Mouse (Mus musculus) Muller cell, postnatal 12 days (primary cell): ENCODE results near the gene Cfap77.
A peak's percentile ranks its signal among the peaks of the same experiment; 100 is the strongest.

Experiments
- DNase-seq: peaks from one replicate; pipeline ENCODE4 v3.0.0-alpha.2; 2015; ENCODE audit errors: inconsistent ontology term

Cfap77 gene

DNA sequence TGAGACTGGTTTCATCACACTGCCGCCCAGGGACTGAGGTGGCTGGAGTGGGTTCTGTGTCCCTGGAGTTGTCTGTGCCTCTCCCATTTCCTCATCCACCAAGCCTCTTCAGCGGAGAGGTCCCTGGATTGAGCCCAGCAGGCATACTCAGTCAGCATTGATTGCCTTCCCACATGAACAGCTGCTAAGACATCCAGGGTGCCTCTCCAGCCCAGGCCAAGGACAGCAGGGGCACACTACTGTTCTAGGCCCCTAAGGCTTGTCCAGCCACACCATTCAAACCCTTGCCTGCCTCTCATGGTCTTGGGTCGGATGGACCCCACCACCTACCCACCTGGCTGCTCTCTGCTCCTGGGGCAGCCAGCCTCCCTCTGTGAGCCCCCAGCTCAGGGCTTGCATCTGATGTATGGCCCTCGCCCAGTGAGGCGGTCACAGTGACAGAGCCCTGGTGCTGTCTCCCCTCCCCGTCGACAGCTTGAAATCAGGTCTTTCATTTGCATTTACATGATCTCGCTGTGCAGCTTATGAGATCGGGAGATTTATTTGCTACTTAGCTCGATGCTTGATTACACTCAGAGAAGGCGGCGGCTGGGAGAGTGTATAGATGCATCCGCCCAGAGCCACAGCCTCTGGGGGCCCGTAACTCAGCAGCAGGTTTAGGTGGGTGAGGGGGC lies 57.6 kb downstream of the Cfap77 start:
- DNase-seq = no peak

DNA sequence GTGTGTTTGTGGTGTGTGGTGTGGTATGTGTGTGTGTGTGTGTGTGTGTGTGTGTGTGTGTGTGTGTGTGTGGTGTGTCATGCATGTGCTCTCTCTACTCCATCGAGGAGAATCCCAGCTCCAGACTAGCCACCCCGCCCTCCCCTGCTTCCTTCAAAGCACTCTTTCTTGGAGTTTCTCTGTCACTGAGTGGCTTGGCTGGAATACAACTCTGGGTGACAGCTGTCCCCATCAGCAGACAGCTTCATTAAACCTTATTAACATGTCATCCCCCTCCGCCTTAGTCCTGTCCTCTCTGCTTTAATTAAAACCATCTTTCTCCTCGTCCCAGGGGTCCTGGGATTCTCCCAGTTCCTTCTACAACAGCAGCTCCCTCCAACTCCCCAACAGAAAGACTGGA lies 59.4 kb downstream of the Cfap77 start:
- no peak for DNase-seq

DNA sequence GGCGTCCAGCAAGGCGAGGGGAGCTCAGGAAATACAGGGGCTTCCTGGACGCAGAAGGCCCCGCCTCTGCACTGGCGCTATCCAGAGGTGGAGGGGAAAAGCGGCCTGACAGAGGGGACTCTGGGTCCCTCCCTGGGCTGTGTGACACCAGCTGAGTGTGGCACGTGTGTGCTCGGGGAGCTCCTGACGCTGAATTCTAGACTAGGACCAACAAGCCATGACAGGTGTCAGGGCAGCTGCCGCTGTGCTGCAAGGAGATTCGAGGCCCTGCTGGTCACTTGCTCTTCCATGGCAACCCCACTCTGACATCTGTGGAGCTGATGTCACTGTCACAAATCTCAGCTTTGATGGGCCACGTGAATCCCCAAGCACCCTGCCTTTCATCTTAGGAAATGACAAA lies 60.9 kb downstream of the Cfap77 start:
- DNase-seq = no peak

DNA sequence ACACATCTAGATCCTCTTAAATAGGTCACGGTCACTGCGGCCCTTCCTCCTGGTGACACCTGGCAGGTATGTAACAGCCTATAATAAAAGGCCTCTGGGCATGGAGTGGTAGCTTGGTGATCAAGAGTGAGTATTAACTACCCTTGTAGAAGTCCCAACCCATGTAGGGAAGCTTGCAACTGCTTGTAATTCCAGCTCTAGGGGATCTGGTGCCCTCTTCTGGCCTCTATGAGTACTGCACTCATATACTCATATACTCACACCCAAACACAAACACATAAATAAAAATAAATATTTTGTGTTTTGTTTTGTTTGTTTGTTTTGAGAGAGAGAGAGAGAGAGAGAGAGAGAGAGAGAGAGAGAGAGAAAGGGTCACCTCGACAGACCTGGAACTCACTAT lies 66.1 kb downstream of the Cfap77 start:
- DNase-seq = no peak

DNA sequence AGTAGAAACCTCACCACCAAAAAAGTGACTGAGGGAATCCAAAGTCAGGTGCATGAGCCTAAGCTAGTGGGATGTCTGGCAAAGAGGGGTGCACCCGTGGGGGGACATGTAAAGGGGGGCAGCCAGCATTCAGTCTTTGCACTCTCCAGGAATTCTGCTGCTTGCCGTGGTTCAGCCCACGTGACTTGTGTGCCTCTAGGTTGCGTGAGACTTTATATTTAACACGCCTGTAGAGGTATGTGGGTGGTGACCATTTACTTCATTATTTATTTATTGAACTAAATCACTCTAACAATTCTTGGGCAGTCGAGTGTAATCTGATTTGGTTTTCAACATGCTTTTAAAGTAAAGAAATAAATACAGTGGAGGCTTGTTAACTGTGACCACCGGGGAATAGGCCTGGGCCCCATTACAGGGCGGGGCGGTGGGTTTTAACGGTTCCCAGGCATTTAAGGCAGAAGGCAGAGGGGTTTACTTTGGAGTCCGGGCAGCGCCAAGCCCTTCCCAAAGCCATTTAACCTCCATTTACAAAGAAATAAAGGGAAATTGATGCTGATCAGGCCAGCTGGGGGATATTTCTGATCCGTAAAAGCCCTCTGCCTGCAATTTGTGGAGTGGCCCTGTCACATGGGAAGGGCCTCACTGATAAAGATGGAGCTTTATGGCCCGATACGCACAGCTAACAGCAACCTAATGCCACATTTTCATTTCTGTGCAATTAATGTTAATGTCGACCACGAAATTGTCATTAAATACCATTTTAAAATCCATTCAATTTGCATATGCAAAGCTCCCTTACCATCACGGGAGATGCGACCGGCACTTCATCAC lies 74.6 kb downstream of the Cfap77 start:
- no peak for DNase-seq

DNA sequence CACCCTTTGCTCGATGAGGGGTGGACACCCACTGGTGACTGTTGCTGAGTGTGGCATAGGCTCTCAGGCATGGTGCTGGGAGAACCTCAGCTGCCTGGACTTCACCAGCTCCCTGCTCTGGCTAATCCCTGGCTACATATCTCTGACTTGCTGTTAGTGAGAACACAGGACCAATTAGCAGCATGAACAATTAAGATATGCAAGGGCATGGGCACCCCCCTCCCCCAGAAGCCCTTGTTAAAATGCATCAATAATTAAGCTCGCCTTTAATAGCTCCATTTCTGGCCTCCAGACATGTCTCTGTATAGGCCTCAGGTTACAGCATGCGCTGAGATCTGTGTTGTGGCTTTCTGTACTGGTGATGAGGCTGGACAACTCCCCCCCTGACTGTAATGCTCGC lies 76.4 kb downstream of the Cfap77 start:
- DNase-seq = no peak

DNA sequence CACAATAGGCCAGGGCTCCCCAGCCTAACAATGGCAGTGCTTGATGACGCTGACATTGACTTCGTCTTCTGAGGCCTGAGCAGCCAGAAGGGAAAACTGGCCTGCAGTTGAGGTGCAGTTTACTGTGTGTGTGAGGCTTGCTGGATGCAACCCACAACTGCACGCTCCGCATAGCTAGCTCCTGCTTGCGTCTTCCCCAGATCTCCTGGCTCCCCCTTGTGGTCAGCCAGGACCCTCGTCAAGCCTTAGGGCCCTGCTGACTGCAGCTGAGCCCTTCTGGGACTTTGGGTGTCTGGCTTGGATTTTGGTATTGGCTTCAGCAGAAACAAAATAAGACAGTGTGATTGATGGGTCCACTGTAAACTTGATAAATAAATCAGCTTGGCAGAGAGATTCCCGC lies 78.2 kb downstream of the Cfap77 start:
- DNase-seq = peak; percentile 51

DNA sequence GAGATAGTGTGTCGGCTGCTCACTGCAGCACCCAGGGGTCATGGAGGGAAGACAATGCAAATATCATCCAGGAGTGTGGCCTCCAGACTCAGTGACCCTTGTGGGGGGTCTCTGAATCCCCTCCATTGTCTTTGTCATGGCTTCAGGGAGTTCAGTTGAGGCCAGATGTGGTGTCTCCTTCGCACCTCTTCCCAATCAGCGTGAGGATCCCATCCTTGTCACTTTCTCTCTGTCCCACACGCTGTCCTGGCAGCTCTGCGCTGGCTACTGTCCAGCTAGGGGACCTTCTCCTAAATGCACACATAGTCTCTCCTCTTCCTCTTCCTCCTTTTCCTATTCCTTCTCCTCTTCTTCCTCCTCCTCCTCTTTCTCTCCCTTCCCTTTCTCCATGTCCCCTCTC lies 79.3 kb downstream of the Cfap77 start:
- DNase-seq = no peak

DNA sequence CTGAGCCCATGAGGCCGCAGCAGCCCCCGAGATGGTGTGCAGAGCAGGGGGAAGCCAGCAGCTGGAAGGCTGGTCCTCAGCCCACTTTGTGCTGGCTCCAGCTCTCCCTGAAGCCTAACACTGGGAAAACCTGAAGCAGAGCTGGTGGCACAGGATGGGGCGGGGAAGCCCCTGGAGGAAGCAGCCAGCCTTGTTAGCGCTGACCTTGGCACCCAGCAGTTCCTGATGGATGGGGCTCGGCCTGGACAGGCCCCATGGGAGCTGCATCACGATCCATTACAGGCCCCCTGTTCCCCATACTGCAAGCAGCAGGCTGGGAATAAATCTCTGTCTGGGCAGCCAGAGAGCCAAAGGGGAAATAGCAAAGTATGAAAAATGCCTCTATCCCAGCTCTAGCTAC lies 80.3 kb downstream of the Cfap77 start:
- DNase-seq = no peak

DNA sequence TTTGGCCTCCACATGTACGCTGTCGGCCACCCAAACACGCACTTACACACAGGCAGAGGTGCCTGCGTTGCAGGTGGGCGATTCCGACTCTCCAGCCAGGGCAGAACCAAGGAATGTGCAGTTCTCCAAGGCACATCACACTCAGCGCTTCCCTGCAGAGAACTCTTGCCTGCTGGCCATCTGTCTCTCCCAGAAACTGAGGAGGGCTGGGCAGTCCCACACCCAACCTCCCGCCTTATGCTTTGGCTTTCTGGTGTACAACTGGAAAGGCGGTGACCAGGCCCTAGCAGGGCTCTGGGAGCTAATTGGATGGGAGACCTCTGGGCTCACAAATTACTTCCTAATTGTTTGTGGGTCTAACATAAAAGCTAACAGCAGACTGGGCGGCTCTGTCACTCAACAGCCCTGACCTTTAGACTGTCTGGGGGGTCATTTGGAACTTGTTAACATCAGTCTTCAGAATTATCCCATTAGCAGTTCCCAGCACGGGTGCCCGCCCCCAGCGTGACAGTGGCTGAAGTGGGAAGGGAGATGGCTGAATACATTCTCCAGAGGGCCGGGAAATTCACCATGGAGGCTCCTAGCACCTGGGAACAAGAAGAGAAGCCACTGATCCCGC lies 80.9 kb downstream of the Cfap77 start:
- no peak for DNase-seq

DNA sequence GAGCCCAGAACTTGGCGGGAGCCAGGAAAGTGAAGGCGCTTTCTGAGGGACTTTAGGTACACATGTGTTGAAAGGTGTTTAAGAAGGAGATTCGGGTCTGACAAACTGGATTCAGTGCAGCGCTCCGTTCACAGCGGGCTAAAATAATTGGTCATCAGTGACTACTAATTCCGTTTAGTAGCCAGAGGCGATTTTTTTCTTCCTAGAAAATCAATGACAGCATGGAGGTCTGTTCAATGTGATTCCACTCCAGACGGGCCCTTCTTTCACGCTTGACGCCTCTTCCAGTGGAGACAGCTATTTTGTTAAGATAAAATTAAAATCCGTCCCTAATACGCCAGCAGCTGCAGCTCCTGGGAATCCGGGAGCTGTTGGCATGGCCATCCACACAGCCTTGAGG lies 84.4 kb downstream of the Cfap77 start:
- no peak for DNase-seq

DNA sequence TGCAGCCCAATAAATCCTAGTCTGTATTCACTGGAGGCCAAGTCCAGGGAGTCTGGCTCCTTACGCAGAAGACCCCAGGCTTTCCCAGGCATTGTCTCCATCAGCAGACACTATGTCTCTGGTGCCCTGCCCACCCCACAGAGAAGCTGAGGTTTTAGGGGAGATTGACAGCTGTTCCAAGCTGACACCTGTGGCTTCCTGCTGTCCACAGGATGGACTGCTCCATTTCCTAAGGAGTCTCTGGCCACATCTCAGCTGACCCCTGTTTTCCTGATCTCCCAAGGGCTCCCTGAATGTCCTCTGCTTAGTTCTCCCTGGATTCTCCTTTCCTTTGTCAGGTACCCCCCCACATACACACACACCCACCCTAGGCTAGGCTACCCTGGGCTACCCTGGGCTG lies 86.6 kb downstream of the Cfap77 start:
- no peak for DNase-seq

DNA sequence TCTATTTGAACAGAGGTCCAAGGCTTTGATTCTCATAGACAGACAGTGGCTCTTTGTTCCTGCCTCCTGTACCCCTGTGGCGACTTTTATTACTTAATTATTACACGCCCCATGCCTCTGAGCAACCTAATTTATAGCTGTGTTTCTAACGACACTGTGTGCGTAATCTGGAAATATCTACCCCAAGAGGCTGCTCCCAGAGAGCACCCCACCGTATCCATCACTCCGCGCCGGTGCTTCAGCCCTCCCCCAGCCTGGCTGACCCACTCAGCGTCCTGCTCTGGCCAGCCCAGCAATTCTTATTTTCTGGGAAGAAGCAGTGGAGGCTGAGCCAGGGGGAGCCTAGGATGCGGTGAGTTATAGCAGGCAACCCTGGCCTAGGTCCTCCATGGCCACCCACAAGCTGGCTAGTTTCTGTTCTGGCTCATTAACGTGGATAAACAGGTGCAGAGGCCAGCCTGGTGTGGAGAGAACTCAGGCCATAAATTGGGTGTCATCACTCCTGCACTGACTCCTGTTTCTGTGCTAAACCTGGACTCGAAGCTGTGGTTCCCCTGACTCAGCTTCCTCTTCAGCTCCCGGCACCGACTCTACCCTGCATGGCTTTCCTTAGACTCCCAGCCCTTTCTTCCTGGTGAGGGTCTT lies 88.6 kb downstream of the Cfap77 start:
- DNase-seq = peak; percentile 80

DNA sequence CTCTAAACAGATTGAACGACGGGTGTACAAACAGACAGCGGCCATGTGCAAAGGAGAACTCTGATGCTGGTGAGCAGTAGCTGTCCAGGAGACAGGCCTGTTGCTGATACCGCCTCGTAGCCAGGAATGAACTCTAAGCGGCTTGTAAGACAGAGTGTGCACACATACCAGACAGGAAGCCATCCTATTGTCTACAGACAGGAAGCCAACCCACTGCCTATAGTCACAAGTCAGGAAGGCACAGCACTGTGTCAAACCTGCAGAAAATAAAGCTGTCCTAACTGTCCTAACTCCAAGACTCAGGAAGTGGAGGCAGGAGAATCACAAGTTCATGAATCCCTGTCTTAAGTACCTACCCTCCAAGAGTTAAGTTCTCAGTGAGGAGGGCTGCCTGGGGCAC lies 91.3 kb downstream of the Cfap77 start:
- DNase-seq = no peak

DNA sequence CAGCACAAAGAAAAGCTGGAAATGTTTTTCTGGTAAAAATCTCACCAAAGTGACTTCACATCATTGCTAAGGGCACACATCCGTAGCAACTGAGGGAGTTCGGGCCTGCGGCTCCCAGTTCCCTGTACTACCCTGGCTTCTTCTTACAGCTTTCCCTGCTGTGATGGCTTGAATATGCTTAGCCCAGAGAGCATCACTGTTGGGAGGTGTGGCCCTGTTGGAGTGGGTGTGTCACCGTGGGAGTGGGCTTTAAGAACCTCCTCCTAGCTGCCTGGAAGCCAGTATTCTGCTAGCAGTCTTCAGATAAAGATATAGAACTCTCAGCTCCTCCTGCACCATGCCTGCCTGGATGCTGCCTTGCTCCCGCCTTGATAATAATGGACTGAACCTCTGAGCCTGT lies 93.2 kb downstream of the Cfap77 start:
- no peak for DNase-seq

DNA sequence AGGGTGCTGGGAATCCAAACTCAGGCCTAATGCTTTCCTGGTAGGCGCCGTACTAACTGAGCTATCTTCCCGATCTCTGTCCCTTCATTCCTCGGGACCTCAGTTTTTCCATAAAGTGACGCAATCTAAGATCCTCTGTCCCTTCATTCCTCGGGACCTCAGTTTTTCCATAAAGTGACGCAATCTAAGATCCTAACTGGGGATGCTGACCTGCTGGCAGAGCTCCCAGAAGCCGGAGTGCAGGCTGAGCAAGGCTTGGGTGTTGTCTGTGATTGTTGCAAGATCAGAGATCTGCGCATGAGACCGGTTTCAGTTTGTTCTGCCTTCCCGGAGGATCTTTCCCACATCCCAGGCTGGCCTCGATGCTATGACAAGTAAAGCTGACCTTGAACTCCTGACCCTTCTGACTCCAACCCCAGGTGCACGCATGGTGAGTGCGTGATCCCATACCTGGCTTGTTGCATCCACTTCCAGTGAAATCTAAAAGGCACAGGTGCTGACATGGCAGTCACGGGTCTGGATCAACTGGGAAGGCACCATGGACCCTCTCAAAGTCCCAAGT lies 93.8 kb downstream of the Cfap77 start:
- DNase-seq = no peak

DNA sequence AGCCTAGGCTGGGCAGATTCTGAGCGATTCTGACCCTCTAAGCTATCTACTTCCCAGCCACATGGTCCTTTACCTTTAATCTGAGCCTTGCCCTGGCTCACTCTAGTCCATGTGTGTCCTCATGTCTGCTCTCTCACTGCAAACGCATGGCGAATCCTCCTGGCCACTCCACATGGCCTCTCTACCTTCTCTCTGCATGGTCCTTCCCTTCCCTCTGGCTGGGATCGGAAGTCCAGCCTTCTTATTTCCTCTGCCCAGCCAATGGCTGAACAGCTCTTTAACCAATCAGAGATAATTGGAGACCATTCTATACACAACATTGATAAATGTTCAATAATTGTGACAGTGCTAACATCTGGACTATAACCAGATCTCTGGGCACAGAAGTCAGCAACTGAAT lies 98.0 kb downstream of the Cfap77 start:
- no peak for DNase-seq

DNA sequence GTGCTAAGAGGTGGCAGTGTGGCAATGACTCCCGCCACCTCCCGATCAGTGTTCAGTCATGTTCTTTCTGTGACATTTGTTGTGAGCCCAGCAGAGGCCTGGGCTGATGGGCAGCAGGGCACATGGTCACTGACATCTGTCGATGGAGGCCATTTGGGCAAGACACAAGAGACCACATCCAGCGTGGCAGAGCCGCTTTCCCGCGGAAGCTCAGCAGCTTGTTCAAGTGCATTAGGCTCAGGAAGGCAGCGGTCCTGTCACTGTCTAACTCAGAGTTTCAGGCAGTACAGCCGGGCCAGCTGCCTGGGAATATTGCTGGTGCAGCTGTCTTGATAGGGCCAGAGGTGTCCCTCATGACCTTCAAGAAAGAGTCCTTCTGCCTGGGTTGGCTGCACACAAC lies 100.3 kb downstream of the Cfap77 start:
- no peak for DNase-seq

DNA sequence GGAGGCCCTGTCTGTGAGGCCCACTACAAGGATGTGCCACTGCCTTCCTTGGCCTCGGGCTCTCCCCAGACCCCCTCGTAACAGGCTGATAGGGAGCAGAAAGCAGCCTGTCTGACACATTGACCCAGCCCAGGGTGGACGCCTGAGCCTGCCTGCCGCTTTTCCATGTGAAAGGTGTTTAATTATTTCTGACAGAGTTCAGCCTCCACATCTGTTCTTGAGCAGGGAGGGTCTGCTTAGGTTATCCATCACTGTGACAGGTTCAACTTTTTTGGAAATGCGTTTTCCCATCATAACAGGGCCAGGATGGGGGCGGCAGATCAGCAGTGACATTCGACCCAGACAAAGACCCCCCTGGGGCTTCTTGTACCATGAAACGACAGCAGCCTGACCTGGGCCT lies 101.9 kb downstream of the Cfap77 start:
- DNase-seq = no peak

DNA sequence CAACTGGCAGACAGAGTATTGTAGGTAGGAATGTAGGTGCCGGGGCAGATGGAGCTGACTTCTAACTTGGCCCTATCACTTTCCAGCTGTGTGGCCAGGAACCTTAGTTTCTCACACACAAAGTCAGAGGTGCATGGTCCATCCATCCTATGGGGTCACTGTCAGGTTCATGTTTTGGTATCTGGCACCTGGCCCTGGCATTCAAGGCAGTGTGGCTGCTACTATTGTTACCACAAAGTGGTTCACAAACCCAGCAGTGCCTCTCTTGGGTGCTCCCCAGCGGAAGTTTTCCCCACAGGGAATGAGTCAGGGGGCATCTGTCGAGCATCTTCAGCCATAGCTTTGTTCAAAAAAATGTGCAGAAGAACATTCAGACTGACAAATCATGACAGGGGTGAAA lies 108.6 kb downstream of the Cfap77 start:
- peak; percentile 12 for DNase-seq

DNA sequence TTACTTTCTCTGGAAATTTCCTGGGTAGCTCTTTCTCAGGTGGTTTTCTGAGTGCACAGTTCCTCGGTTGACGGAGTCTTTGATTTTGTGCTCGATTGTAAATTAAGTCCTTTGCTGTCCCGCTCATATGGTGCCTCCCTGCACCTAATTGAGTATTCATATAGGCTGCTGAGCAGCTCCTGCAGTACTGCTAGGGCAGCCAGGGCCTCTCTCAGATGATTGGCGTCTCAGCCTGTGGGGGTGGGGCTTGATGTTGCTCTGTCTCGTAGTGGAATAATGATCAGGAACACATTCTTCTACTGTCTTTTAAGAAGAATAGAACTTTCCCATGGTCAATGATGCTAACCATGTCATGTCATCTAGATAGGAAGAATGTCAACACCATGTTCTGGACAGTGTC lies 109.5 kb downstream of the Cfap77 start:
- DNase-seq = no peak
